Mouse (Mus musculus): Measurements from ENCODE around the gene Dcdc2a.

Dcdc2a gene

GRCm38 (mm10) chr13:25177835-25178234, 122.0 kb downstream of the Dcdc2a start:
- no peak for DNase-seq (ENCODE audit: low spot score in 2 of 2)

DNA sequence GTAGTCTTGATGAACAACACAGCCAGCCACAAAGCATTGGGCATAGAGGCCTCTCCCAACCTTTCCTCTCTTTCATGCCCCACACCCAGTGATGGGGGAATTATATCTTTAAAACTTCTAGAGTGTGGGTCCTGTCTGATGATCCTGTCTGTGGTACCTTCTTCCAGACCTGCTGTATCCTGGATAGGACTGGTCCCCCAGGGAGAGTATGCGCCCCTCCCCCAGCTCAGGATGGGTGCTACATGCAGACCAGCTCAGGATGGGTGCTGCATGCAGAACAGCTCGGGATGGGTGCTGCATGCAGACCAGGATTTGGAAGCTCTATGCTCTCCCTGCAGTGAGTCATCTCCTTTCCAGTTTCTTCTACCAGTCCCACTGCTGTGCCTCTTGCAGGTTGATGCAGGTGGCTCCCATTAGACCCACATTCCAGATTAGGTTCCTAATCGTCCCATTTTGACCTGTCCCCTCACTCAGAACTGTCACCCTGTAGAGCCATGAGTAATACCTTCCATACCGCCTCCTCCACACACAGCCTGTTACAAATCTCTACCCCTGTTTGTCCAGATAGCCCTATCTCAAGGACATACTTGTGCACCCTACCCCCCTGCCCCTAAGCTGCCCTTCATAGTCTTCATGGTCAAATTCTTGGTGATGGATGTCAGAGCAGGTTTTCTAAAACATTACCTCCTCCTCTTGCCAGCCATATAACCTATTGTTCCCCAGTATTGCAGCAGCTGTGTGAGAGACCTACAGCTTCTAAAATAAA, 122.6 kb downstream of the Dcdc2a start:
- no peak for DNase-seq (ENCODE audit: low spot score in 2 of 2)

DNA sequence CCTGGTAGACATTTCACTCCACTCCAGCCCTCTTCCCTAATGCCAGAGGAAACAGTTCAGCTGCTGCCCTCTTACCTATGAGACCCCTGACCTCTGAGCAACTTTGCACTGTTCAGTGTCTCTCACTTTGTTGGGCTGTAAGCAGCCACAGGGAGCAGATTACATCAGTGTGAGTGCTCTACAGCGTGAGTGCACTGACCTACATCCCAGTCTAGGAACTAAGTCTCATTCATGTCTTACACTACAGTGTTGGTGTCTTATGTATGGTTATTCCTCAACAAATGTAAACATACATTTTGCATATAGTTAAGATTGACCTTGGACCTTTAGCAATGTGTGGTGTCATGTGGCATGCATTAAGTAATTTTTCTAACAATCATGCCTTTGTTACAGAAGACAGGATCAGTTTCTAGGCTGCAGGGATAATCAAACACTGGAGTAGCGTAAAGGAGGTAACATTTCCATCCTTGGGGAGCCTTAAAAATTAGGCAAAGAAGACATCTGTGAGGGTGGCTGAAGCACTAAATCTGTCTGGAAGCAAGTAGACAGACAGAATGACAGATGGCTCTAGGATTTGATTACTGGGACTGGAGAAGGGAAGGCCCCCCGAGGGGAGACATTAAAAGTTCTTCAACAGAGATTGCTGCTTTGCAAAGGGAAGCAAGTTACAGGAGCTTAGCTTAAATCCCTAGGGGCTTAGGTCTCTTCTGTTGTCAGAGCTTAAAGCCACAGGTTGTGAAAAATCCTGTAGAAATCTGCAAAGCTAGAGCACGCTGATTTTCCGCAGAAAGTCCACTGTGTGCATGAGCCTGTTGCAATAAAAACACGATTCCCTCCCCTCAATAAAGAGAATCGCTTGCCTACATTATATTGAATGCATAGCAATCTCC, 130.9 kb downstream of the Dcdc2a start:
- no peak for DNase-seq (ENCODE audit: low spot score in 2 of 2)

DNA sequence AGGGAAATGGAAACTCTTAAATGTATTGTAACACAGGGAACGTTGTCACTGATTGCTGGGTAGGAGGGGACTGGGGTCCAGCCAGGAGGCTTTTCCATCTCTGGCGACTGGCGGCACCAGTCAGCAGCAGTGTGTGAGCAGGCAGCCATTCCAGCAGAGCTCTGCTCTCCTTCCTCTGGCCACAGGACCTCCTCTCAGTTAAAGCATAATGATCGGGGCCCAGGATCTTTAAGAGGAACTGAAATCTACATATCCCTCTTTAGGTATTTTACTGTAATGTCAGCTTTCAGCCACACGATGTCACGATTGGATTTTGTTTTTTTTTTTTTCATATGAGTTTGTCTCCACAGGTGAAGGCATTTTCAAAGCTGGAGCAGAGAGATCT, 131.5 kb downstream of the Dcdc2a start:
- DNase-seq (ENCODE audit: low spot score in 2 of 2), result no peak

DNA sequence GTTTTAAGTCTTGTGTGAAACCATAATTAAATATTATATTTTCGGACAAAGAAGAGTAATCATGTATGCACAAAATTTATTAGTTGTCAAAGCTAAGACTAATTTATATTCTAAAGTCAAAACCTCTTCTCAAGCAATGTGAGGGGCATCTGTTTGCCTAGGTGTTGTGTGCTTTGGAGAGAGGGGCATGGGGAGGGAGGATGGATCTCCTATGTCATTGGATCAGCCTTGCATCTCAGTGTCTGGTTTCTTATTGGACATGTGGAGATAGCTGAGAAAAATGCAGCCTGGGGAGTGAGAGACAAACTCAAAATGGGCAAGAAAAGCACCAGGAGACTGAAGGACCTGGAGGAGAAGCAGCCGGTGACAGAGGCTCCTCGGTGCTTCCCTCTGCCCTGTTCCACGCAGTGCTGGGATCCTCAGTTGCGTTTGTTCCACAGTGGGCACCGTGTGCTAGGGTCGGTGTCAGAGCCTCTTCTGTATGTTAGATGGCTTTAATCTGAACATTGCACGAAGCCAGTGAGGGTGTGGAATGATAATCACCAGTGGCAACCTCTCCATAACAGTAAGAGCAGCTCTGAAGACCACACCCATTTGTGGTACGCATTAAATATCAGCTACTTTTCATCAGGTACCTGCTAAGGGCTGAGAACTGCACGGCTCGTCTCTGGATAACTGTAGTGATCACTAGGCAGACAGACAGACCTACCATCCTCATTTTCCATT, 133.8 kb downstream of the Dcdc2a start:
- no peak for DNase-seq (ENCODE audit: low spot score in 2 of 2)

DNA sequence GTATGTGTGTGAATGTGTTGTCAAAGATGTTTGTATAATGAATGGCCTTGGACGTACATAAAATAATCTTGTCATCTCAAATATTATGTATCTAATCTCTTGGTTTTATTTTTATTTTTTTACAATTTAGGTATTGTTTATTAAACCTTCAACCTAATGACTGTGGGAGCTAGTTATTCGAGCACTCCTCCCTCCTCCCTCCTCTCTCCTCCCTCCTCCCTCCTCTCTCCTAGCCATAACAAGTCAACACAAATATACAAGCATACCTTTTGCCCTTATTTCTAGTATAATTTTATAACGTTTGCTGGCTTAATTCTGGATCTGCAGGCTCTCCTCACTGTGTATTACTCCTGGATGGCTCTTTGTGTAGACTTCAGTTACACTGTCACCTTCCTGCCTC, 134.4 kb downstream of the Dcdc2a start:
- DNase-seq (ENCODE audit: low spot score in 2 of 2), result no peak

DNA sequence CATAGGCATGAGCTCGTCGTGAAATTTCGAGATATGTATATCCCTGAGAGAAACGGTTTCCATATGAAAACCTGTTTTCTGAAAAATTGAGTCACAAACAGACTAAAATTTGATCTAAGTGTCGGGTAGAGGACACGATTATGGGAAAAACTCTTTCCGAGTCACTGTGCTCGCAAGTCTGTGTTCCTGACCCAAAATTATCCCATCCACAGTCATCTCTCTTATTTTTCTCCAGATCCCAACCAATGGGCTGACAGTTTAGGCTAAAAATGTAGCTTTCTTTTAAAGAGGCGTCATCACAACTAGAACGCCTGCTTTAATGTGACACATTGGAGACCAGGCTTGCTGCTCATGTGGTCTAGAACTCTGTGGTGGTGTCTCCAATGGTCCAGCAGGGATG, 139.9 kb downstream of the Dcdc2a start:
- no peak for DNase-seq (ENCODE audit: low spot score in 2 of 2)

GRCm38 (mm10) chr13:25199916-25200315, 144.1 kb downstream of the Dcdc2a start:
- DNase-seq (ENCODE audit: low spot score in 2 of 2), result no peak

GRCm38 (mm10) chr13:25206950-25207349, 151.1 kb downstream of the Dcdc2a start:
- DNase-seq (ENCODE audit: low spot score in 2 of 2), result no peak

GRCm38 (mm10) chr13:25218394-25218793, 162.6 kb downstream of the Dcdc2a start:
- no peak for DNase-seq (ENCODE audit: low spot score in 2 of 2)

GRCm38 (mm10) chr13:25220186-25220787, 164.5 kb downstream of the Dcdc2a start:
- no peak for DNase-seq (ENCODE audit: low spot score in 2 of 2)

- DNase-seq (ENCODE audit: low spot score in 2 of 2), result no peak
These were observed 196.1 kb downstream of the Dcdc2a start for GRCm38 (mm10) chr13:25251893-25252292.

DNA sequence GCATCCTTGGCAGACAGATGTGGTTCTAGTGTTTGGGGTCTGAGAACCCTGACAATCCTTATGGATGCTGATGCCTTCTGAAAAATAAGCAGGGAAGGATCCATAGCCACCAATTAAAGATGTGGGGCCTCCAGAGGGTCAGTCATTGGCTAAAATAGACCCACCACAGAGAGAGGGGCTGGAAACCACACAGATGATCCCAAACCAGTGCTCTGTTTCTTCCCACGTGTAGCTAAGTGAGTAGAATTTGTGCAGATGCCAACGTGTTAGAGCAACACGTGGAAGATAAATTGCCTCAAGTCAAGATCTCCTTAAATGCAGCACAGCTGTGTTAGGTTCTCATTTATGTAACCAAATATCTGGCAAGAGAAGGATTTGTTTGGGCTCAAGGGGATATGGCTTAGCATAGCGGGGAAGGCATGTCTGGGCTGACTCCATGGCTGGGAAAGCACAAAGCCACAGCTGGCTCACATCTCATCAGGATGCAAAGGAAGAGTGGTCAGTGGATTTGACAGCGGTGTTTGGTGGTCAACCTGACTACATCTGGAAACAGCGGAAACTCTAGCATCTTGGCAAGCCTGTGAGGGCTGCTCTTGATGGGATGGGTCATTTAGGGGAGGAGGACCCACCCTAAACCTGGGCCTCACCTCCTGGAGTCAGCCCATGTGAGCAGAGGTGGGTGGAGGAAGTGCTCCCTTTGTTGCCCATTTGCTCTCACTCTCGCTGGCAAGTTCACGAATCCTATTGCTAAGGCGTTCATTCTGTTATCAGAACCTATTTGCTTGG, 198.9 kb downstream of the Dcdc2a start:
- DNase-seq (ENCODE audit: low spot score in 2 of 2), result no peak

- no peak for DNase-seq (ENCODE audit: low spot score in 2 of 2)
These were observed 201.8 kb downstream of the Dcdc2a start for GRCm38 (mm10) chr13:25257608-25258007.
